Mouse (Mus musculus): ENCODE results near the gene Ltbp4. TPM values are rescaled to one million over a fixed set of nuclear protein-coding genes. Genes with fewer than 3 reads are reported as not detected.
A peak's percentile ranks its signal among the peaks of the same experiment; 100 is the strongest.

The Ltbp4 gene
- polyA plus RNA-seq, 1 experiment from 2014 or later, result 55.1 TPM

DNA sequence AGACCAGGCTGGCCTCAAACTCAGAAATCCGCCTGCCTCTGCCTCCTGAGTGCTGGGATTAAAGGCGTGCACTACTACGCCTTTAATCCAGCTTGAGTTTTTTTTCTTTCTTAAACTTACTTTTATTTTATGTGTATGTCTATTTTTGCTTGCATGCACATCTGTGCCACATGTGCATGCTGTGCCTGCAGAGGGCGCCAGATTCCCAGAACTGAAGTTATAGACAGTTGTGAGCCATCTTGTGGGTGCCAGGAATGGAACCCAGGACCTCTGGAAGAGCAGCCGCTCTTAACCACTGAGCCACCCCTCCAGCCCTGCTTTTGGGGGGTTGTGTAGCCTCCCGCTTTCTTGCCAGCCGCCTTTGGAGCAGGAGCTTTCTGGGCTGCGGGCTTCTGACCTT lies 66.1 kb downstream of the Ltbp4 start:
- Histone ChIP-seq H3K27ac (replicated peaks in 1 of 2; ENCODE audit: control insufficient read depth in 1 of 2, insufficient read depth in 1 of 2, low read depth in 2 of 2, low read length in 2 of 2) (no peak overlapping the region), H3K4me1 (ENCODE audit: control insufficient read depth in 2 of 2, insufficient read depth in 2 of 2, low read length in 2 of 2) (peaks cover under 1 to 4% of the 10 kb centered on the region in 2 experiments; a peak in 2 of 4 replicates), H3K9me3 (ENCODE audit: control insufficient read depth, low read length) (no peaks in the 10 kb centered on the region), H3K9ac (ENCODE audit: low read length) (no peak overlapping the region), H3K4me3 (ENCODE audit: control insufficient read depth in 1 of 2, insufficient read depth in 1 of 2, low read depth in 1 of 2, low read length in 2 of 2) (no peak overlapping the region), H3K4me2 (ENCODE audit: low read length) (no peak overlapping the region), H3K36me3 (ENCODE audit: control insufficient read depth, insufficient read depth, low read length) (peaks cover 60% of the 10 kb centered on the region), H3K27me3 (ENCODE audit: control insufficient read depth, insufficient read depth, low read length) (no peaks in the 10 kb centered on the region)
- 87% methylated on average over 8 of the region's 8 CpGs for WGBS
- ATAC-seq (ENCODE audit: insufficient number of reproducible peaks, insufficient read depth, low FRiP score, low read depth), result no peak

DNA sequence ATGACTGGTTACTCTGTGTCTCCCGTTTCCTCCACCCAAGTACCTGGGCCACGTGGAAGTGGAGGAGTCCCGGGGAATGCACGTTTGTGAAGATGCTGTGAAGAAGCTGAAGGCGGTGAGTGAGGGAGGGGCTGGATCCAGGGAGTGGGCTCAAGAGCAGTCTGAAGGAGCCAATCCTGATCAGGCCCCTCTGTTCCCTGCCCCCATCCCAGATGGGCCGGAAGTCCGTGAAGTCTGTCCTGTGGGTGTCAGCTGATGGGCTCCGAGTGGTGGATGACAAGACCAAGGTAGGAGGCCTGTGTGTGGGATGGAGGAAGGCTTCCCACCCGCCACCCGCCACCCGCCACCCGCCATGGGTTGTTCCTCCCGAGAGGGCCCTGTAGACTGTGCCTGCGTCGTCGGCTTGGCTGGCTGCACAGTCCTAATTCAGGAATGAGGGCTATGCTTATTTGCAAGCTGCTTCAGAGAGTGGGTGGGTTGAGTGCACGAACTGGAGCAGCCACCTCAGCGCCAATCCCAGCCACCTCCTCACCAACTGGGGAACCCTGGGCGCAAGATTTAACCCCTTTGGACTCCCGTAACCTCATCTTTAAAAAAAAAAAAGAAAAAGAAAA lies 70.9 kb downstream of the Ltbp4 start:
- Histone ChIP-seq H3K36me3 (ENCODE audit: control insufficient read depth, insufficient read depth, low read length) (peaks cover 63% of the 10 kb centered on the region), H3K9ac (ENCODE audit: low read length) (0 out of 2 replicates have a peak overlapping the region, but pooled peaks have one; percentile 14), H3K27ac (replicated peaks in 1 of 2; ENCODE audit: control insufficient read depth in 1 of 2, insufficient read depth in 1 of 2, low read depth in 2 of 2, low read length in 2 of 2) (no peak overlapping the region), H3K4me3 (ENCODE audit: control insufficient read depth in 1 of 2, insufficient read depth in 1 of 2, low read depth in 1 of 2, low read length in 2 of 2) (no peak overlapping the region), H3K9me3 (ENCODE audit: control insufficient read depth, low read length) (no peaks in the 10 kb centered on the region), H3K4me2 (ENCODE audit: low read length) (peak overlapping the region; percentile 18), H3K4me1 (ENCODE audit: control insufficient read depth in 2 of 2, insufficient read depth in 2 of 2, low read length in 2 of 2) (peaks cover 2 to 4% of the 10 kb centered on the region in 2 experiments; a peak in 2 of 4 replicates), H3K27me3 (ENCODE audit: control insufficient read depth, insufficient read depth, low read length) (no peaks in the 10 kb centered on the region)
- 43% methylated on average over 20 of the region's 20 CpGs for WGBS
- ATAC-seq (ENCODE audit: insufficient number of reproducible peaks, insufficient read depth, low FRiP score, low read depth), result no peak

DNA sequence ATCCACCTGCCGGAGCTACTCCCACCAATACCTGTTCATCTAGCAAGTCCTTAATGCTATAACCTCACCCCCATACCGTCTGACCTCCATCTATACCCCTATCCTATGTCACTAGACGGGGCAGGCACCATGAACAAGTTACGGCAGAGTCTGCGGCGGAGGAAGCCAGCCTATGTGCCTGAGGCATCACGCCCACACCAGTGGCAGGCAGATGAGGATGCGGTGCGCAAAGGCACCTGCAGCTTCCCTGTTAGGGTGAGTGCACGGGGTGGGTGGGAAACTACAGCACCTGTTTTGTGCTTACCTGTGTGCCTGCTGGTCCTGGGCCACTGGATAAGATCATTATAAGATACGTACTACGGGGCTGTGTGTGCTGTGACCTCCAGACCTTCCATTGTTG lies 72.7 kb downstream of the Ltbp4 start:
- Histone ChIP-seq H3K4me1 (ENCODE audit: control insufficient read depth in 2 of 2, insufficient read depth in 2 of 2, low read length in 2 of 2) (peaks cover 2 to 4% of the 10 kb centered on the region in 2 experiments; a peak in 2 of 4 replicates), H3K4me3 (ENCODE audit: control insufficient read depth in 1 of 2, insufficient read depth in 1 of 2, low read depth in 1 of 2, low read length in 2 of 2) (no peak overlapping the region), H3K9ac (ENCODE audit: low read length) (no peak overlapping the region), H3K9me3 (ENCODE audit: control insufficient read depth, low read length) (no peaks in the 10 kb centered on the region), H3K4me2 (ENCODE audit: low read length) (no peak overlapping the region), H3K27ac (replicated peaks in 1 of 2; ENCODE audit: control insufficient read depth in 1 of 2, insufficient read depth in 1 of 2, low read depth in 2 of 2, low read length in 2 of 2) (no peak overlapping the region), H3K36me3 (ENCODE audit: control insufficient read depth, insufficient read depth, low read length) (peaks cover 49% of the 10 kb centered on the region), H3K27me3 (ENCODE audit: control insufficient read depth, insufficient read depth, low read length) (no peaks in the 10 kb centered on the region)
- no peak for ATAC-seq (ENCODE audit: insufficient number of reproducible peaks, insufficient read depth, low FRiP score, low read depth)
- WGBS, result 88% methylated on average over 12 of the region's 12 CpGs

DNA sequence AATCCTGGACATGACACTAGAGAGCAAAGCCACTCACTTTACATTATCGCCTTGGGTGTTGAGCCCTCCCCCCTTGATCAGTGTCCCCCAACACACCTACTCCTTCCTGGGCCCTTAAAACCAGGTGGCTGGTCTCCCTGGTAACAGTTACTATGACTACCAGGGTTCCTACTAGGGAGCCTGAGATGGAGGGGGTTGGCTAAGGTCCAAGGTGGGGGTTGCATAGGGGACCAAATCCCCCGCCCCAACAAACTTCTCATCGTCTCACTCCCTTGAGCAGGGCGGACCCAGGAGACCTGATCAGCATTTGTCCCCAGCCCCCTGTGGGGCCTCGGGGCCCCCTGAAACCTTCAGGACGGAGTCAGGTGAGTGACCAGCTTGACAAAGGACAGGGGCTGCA lies 75.6 kb downstream of the Ltbp4 start:
- Histone ChIP-seq H3K4me2 (ENCODE audit: low read length) (no peak overlapping the region), H3K36me3 (ENCODE audit: control insufficient read depth, insufficient read depth, low read length) (peaks cover 29% of the 10 kb centered on the region), H3K4me1 (ENCODE audit: control insufficient read depth in 2 of 2, insufficient read depth in 2 of 2, low read length in 2 of 2) (peaks cover 16 to 17% of the 10 kb centered on the region in 2 experiments), H3K4me3 (ENCODE audit: control insufficient read depth in 1 of 2, insufficient read depth in 1 of 2, low read depth in 1 of 2, low read length in 2 of 2) (no peak overlapping the region), H3K9ac (ENCODE audit: low read length) (no peak overlapping the region), H3K27me3 (ENCODE audit: control insufficient read depth, insufficient read depth, low read length) (no peaks in the 10 kb centered on the region), H3K27ac (replicated peaks in 1 of 2; ENCODE audit: control insufficient read depth in 1 of 2, insufficient read depth in 1 of 2, low read depth in 2 of 2, low read length in 2 of 2) (no peak overlapping the region), H3K9me3 (ENCODE audit: control insufficient read depth, low read length) (no peaks in the 10 kb centered on the region)
- WGBS, result 78% methylated on average over 6 of the region's 6 CpGs
- no peak for ATAC-seq (ENCODE audit: insufficient number of reproducible peaks, insufficient read depth, low FRiP score, low read depth)

DNA sequence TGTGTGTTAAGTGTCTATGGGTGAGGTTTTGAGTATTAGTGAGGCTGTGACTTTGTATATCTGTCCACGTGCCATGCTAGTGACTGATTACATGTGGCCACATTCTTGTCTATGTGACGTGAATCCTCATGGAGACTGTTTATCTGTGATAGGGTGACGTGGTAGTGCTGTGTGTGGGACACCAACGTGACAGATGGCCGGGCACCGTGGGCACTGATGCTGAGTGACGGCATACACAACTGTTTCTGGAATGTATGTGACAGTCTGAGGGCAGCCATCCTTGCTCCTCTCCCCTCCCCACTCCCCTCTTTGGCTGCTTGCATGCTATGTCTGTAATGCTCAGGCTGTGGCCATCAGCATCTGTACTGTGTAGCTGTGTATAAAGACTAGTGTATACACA lies 76.6 kb downstream of the Ltbp4 start:
- Histone ChIP-seq H3K9me3 (ENCODE audit: control insufficient read depth, low read length) (no peaks in the 10 kb centered on the region), H3K27ac (replicated peaks in 1 of 2; ENCODE audit: control insufficient read depth in 1 of 2, insufficient read depth in 1 of 2, low read depth in 2 of 2, low read length in 2 of 2) (no peak overlapping the region), H3K4me2 (ENCODE audit: low read length) (no peak overlapping the region), H3K27me3 (ENCODE audit: control insufficient read depth, insufficient read depth, low read length) (no peaks in the 10 kb centered on the region), H3K4me3 (ENCODE audit: control insufficient read depth in 1 of 2, insufficient read depth in 1 of 2, low read depth in 1 of 2, low read length in 2 of 2) (no peak overlapping the region), H3K9ac (ENCODE audit: low read length) (no peak overlapping the region), H3K36me3 (ENCODE audit: control insufficient read depth, insufficient read depth, low read length) (peaks cover 29% of the 10 kb centered on the region), H3K4me1 (ENCODE audit: control insufficient read depth in 2 of 2, insufficient read depth in 2 of 2, low read length in 2 of 2) (peaks cover 17 to 19% of the 10 kb centered on the region in 2 experiments)
- 61% methylated on average over 7 of the region's 7 CpGs for WGBS
- ATAC-seq (ENCODE audit: insufficient number of reproducible peaks, insufficient read depth, low FRiP score, low read depth), result no peak

DNA sequence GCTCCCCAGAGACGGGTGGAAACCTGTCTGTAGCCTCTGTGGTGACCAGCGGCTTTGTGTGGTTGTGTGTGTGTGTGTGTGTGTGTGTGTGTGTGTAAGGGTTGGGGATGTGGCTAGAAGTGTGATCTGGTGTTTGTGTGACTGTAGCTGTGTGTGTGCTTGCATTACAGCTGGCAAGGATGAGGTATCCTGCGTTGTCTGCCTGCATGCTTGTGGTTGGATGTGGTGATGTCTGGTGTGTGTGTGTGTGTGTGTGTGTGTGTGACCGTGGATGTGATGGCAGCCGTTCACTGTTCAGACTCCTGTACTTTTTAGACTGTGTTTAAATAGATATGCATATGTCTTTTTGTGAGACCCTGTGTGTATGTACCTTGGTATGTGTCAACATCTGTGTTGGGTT lies 77.7 kb downstream of the Ltbp4 start:
- 36% methylated on average over 5 of the region's 5 CpGs for WGBS
- H3K36me3 ChIP-seq (ENCODE audit: control insufficient read depth, insufficient read depth, low read length), result peaks cover 24% of the 10 kb centered on the region
- no peak overlapping the region for H3K27ac ChIP-seq (replicated peaks in 1 of 2; ENCODE audit: control insufficient read depth in 1 of 2, insufficient read depth in 1 of 2, low read depth in 2 of 2, low read length in 2 of 2)
- H3K27me3 ChIP-seq (ENCODE audit: control insufficient read depth, insufficient read depth, low read length), result no peaks in the 10 kb centered on the region
- H3K4me2 ChIP-seq (ENCODE audit: low read length), result peak overlapping the region; percentile 92
- H3K9ac ChIP-seq (ENCODE audit: low read length), result peak overlapping the region; percentile 82
- H3K9me3 ChIP-seq (ENCODE audit: control insufficient read depth, low read length), result no peaks in the 10 kb centered on the region
- peaks cover 17 to 19% of the 10 kb centered on the region in 2 experiments for H3K4me1 ChIP-seq (ENCODE audit: control insufficient read depth in 2 of 2, insufficient read depth in 2 of 2, low read length in 2 of 2)
- ATAC-seq (ENCODE audit: insufficient number of reproducible peaks, insufficient read depth, low FRiP score, low read depth), result no peak
- H3K4me3 ChIP-seq (ENCODE audit: control insufficient read depth in 1 of 2, insufficient read depth in 1 of 2, low read depth in 1 of 2, low read length in 2 of 2), result peak overlapping the region; percentile 71 to 81

DNA sequence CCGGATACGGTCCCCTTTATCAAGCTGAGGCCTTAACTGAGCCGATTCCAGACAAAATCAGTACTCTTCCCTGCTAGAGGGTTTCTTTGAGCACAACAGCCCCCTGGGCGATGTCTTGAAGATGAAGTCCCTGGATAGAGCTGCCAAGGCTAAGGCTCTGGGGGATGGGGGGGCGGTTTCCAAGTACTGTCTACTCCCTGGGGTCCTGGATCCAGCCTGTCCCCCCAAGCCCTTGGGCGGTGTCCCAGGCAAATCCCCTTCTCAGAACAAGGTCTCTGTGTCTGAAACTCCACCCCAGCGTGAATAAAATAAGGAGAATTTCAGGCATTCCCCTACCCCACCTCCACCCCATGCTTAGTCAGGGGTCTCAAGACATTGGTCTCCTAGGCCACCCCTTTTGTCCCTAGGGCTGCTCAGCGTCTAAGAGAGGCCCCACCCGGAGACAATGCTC lies 78.2 kb downstream of the Ltbp4 start:
- WGBS, result 4% methylated on average over 9 of the region's 9 CpGs
- ATAC-seq (ENCODE audit: insufficient number of reproducible peaks, insufficient read depth, low FRiP score, low read depth), result no peak
- H3K4me1 ChIP-seq (ENCODE audit: control insufficient read depth in 2 of 2, insufficient read depth in 2 of 2, low read length in 2 of 2), result peaks cover 17 to 19% of the 10 kb centered on the region in 2 experiments
- H3K4me3 ChIP-seq (ENCODE audit: control insufficient read depth in 1 of 2, insufficient read depth in 1 of 2, low read depth in 1 of 2, low read length in 2 of 2), result peak overlapping the region; percentile 71 to 81
- peak overlapping the region; percentile 82 for H3K9ac ChIP-seq (ENCODE audit: low read length)
- H3K36me3 ChIP-seq (ENCODE audit: control insufficient read depth, insufficient read depth, low read length), result peaks cover 19% of the 10 kb centered on the region
- peak overlapping the region; percentile 92 for H3K4me2 ChIP-seq (ENCODE audit: low read length)
- H3K27ac ChIP-seq (replicated peaks in 1 of 2; ENCODE audit: control insufficient read depth in 1 of 2, insufficient read depth in 1 of 2, low read depth in 2 of 2, low read length in 2 of 2), result peak overlapping the region in 1 of 2 experiments; percentile 14; a peak in 2 of 4 replicates
- no peaks in the 10 kb centered on the region for H3K9me3 ChIP-seq (ENCODE audit: control insufficient read depth, low read length)
- no peaks in the 10 kb centered on the region for H3K27me3 ChIP-seq (ENCODE audit: control insufficient read depth, insufficient read depth, low read length)

Measured in heart, embryonic 14.5 days (tissue).